Mouse (Mus musculus): ENCODE data around the gene Catsperg1.
"Not testable (repeated sequence)": the region's sequence is repeated elsewhere in the genome, so short reads cannot be mapped to it uniquely, and the experiment has no call there.

Gene Catsperg1

DNA sequence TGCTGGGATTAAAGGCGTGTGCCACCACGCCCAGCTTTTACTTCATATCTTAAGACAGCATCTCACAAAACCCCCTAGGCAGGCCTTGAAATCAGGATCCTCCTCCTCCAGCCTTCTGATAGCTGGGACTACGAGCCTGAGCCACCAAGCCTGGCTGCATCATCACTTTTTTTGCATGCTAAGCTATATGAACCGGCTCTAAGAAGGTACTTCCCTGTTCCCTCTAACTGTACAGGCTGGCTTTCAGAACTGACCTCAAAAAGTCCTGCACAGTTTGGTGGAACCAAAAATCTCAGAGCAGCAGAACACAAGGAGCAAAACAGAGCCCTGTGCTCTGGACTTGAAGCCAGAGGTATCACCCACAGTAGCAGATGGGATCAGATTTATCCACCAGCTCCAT lies 14.4 kb upstream of the Catsperg1 start:
- no peak for DNase-seq

DNA sequence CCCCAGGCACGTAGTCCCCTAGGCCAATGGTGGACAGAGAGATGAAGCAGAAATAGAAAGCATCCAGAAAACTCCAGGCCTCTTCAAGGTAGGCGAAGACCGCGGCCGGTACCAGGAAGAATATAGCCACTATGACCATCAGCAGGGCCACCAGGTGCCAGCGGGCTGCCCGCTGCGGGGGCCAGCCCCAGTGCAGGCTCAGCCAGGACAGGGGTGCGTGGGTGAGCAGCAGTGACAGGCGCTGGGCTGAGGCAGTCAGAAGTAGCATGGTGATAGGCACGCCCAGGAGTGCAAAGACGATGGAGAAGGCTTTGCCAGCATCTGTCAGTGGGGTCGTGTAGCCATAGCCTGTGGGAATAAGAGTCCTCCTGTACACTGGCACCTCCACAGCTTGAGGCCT lies 11.7 kb upstream of the Catsperg1 start:
- DNase-seq, result peak; percentile 36

DNA sequence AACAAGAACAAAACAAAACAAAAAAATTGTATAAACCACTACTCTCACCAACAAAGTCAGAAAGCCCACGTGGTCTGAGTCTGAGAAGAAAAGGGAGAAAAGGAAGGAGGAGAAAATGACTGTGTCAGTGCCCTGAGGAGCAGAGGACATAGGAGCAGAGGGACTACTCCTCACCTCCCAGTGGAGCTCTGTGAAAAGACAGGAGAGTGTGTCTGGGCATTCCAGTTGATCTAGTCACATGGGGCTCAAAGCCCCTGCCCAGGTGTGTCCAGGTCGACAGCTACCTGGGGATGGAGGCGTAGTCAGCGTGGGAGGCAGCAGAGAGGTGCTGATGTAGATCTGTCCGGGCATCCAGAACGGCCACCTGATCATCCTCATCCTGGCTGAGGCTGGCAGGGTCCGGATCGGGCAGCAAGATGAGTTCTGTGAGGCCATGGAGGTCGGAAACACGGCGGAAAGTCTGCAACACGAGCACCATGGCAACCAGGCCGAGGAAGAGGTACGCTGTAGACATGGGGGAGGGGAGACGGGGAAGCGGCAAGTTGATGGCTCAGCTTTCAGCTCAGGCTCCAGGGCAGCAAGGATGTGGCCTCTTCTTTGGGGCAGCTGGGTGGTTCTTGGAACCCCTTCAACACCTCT lies 11.0 kb upstream of the Catsperg1 start:
- DNase-seq, result peak; percentile 41

DNA sequence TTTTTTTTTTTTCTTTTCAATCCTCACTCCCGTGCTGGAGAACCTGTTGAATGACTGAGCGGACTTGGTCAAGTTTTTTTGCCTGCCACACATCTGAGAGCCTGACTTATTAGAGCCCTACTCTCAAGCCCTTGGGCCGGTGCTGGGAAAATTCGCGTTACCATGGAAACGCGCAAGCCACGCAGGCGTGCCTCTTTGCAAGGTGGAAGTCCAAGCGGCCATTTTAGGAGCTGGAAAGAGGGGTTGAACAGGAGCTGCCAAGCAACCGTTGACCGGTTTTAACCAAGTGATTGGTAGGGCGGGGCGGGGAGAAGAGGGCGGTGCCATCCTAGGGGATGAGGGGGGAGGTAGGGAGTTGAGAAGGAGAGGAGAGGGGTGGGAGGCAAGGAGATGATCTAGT lies 1.0 kb upstream of the Catsperg1 start:
- no peak for DNase-seq

DNA sequence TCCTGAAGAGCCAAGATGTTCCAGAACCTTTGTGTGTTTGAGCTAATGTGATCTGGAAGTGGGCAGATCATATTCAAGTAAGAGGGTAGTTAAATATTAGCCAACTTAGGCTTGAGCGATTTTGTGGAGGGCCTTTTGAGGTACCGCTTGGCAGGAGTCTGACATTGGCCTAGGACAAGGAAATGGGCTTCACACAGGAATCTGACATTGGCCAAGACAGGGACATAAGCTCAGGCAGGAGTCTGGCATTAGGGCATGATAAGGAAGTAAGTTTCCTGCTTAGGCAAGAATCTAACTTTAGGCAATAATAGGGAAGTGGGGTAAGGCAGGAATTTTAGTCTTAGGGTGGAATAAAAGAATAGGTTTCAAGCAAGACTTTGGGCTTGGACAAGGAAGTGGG lies 401 bp upstream of the Catsperg1 start:
- DNase-seq, result no peak

DNA sequence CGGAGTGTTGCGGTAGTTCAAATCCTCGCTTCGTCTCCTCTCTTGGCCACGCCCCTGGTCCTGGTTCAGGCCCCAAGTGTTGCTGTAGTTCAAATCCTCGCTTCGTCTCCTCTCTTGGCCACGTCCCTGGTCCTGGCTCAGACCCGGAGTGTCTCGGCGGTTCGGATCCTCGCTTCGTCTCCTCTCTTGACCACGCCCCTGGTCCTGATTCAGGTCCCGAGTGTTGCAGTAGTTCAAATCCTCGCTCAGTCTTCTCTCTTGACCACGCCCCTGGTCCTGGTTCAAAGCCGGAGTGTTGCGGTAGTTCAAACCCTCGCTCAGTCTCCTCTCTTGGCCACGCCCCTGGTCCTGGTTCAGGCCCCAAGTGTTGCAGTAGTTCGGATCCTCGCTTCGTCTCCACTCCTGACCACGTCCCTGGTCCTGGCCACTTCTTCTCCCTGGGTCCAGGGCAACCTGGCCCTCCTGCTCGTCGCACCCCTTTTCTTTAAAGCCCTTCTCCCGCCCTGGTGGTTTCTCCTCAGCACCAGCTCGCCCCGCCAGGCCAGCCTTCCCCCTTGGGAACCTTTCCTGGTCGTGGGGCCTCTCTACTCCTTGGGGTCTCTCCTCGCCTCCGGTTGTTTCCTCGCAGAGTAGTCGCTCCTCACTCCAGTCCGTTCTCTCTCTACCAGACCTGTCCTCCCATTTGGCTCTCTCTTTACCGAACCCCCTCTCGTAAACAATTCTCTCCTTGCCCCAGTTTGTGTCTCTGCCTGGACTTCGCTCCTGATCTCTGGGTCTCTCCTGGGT lies 867 bp downstream of the Catsperg1 start:
- not testable (repeated sequence) for DNase-seq

DNA sequence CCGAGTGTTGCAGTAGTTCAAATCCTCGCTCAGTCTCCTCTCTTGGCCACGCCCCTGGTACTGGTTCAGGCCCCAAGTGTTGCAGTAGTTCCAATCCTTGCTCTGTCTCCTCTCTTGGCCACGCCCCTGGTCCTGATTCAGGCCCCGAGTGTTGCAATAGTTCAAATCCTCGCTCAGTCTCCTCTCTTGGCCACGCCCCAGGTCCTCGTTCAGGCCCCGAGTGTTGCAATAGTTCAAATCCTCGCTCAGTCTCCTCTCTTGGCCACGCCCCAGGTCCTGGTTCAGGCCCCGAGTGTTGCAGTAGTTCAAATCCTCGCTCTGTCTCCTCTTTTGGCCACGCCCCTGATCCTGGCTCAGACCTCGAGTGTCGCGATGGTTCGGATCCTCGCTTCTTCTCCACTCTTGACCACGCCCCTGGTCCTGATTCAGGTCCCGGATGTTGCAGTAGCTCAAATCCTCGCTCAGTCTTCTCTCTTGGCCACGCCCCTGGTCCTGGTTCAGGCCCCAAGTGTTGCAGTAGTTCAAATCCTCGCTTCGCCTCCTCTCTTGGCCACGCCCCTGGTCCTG lies 1.6 kb downstream of the Catsperg1 start:
- DNase-seq, result no peak

DNA sequence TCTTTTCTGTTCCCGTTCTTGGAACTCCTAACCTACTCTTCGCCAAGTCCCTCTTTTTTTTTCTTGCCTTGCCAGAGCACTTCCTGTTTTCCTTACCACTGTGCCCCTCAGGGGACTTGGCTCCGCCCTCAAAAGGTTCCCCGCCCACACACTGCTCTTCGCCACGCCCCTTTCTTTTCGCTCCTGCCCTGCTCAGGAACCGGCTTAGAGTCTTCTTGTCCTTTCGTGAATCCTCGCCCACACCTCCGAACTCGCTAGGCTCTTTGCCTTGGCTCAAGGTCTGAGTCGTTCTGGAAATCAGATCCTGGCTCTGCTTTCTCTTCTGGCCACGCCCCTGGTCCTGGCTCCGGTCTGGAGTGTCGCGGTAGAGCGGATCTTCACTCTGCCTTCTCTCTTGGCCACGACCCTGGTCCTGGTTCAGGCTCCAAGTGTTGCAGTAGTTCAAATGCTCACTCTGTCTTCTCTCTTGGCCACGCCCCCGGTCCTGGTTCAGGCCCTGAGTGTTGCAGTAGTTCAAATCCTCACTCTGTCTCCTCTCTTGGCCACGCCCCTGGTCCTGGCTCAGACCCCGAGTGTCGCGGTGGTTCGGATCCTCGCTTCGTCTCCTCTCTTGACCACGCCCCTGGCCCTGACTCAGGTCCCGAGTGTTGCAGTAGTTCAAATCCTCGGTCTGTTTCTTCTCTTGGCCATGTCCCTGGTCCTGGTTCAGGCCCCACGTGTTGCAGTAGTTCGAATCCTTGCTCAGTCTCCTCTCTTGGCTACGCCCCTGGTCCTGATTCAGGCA lies 2.2 kb downstream of the Catsperg1 start:
- DNase-seq, result no peak

DNA sequence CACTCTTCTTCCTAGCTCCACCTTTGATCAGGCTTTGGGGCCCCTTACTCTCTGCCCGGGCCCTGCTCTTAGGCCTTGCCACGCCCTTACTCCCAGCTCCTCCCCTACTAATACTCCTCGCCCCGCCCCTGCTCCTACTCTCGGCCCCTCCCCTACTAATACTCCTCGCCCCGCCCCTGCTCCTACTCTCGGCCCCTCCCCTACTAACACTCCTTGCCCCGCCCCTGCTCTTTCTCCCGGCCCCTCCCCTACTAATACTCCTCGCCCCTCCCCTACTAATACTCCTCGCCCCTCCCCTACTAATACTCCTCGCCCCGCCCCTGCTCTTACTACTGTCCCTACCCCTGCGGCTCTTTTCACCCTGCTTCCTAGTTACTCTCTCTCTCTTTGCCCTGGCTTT lies 2.8 kb downstream of the Catsperg1 start:
- not testable (repeated sequence) for DNase-seq

DNA sequence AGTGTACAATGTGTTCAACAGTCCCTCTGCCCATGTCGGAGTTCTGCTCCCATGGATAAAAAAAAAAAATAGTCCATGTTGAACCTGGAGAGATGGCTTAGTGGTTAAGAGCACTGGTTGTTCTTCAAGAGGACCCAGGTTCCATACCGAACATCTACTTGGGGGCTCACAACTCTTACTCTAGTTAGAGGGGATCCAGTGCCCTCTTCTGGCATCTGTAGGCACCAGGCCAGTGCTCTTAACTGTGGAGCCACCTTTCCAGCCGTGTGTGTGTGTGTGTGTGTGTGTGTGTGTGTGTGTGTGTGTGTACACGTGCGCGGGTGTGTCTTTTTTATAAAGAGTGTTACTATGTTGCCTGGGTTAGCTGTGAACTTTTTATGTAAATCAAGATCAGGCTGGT lies 11.3 kb downstream of the Catsperg1 start:
- no peak for DNase-seq

DNA sequence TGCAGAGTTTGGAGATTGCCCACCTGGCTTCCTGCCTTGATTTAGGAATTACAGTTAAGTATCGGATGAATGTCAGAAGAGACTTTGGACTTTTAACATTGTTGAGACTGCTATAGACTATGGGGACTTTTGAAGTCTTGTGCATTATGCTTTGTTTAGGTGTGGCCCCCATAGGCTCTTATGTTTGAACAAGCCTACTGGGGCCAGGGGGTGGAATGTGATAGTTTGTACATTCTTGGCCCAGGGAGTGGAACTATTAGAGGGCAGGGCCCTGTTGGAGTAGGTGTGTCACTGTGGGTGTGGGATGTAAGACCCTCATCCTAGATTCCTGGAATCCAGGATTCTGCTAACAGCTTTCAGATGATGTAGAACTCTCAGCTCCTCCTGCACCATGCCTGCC lies 19.6 kb downstream of the Catsperg1 start:
- DNase-seq, result not testable (repeated sequence)

DNA sequence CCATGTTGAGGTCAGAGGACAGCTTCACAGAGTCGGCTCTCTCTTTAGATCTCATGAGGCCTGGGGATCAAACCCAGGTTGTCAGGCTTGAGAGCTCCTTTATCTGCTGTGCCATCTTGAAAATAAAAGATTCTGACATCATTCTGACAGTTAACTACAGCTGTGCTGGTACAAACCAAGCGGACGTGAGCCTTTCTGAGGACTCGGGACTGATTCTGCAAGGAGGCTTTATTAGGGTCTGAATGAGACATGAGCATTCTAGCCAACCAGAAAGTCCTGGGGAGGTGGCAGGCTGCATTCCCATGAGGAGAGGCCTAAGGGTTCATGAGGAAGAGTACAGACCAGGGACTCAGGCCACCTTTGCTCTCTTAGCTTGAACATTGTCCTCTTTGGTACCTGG lies 32.5 kb downstream of the Catsperg1 start:
- DNase-seq, result not testable (repeated sequence)

DNA sequence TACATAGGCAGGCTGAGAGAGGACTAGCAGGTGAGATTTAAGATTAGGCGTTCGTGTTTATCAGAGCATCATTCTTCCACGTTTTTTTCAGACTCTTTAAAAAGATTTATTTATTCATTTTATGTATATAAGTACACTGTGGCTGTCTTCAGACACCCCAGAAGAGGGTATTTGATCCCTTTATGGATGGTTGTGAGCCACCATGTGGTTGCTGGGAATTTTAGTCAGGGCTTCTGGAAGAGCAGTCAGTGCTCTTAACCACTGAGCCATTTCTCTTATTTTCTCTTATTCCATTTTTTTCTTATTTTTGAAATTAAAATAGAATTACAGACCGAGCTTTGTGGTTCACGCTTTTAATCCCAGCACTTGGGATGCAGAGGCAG lies 33.0 kb downstream of the Catsperg1 start:
- DNase-seq, result no peak

DNA sequence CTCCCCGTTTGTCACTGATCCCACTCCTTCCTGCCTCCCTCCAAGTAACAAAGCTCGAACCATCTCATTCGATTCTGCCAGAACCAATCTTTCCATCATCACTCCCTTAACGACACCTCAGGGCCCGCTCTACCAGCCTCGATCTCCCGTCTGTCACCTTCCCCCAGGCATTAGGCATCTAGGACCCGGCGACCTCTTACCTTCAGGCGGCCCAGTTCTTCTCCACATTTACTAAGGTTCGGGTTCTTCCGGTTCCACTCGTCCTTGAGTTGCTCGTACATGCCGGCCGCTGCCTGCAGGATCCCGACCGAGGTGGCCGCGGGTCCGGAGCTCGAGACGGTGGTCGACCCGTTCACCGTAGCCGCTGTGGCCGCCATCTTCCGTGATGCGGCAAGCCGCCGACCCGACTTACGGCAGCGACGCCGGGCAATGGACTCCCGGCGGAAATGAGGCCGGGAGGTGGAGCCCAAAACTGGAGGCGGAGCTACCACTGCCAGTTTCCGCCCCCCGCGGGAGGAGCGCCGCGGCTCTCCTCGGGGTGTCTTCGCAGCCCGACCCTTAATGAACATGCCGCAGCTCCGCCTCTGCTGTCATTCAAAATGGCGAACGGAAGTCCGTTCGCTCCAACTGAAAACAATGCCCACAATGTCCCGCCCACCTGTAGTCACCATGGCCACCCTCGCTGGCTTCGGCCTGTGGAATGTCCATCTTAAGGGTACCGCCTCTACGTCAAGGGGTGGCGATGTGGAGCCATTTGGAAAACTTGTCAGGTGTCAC lies 33.6 kb downstream of the Catsperg1 start, which contains the start of gene Psmd8:
Gene Psmd8 (minus strand): TSS at position 625 of the 777 bp plus-strand sequence.
- peak; percentile 97 for DNase-seq

DNA sequence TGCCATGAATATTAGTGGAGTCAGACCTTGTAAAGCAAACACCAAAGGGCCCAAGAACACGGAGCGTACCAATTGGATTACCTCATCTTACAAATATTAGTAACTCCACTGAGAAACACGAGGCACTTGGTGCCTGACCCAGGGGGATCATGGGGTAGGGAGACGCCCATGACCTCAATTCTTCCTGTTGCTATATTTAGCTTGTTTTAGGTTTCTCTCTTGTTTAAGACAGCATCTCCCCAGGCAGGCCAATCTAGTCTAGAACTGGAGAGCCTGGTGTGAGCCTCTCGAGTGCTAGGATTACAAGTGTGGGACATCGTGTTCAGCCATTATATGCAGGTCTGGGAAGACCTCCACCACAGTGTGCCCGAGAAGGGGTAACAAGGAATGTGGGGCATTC lies 34.5 kb downstream of the Catsperg1 start:
- no peak for DNase-seq

DNA sequence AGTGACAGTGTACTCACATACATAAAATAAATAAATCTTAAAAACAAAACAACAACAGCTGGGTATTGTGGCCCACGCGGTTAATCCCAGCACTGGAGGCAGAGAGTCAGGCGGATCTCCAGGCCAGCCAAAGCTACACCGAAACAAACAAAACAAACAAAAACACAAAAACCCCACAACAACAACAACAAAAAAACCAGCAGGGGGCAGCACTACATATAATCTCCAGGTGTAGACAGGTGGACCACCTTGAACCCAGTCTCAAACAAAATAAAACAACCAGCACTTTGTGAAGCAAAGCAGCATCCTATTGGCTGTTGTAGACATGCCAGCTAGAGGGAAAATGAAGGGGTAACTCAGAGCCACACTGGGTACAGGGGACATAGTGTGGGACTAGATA lies 35.7 kb downstream of the Catsperg1 start:
- DNase-seq, result no peak

DNA sequence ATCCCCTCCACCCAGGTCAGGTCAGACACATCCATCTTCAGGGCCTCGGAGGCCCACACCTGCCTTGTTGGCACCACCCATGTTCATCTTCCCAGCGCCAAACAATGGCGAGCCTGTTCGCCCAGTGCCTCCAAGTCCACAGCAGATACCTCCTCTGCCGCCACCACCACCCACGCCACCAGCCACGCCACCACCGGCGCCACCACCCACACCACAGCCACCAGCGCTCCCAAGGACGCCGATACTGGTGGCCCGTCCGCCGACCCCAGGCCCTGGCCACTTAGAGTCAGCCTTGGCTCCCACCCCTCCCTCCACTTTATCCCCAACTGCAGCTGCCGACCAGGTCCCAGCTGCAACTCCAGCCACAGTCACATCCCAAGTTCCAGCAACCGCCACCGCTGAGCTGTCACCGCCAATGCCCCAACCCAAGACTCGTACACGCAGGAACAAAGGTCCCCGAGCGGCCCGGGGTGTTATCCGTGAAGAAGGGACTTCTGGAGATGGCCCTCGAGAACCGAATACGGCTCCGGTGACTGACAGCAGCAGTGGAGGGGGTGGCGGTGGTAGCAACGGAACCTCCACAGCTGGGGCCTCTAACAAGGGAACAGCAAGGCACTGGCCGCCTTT lies 41.3 kb downstream of the Catsperg1 start:
- DNase-seq, result no peak

DNA sequence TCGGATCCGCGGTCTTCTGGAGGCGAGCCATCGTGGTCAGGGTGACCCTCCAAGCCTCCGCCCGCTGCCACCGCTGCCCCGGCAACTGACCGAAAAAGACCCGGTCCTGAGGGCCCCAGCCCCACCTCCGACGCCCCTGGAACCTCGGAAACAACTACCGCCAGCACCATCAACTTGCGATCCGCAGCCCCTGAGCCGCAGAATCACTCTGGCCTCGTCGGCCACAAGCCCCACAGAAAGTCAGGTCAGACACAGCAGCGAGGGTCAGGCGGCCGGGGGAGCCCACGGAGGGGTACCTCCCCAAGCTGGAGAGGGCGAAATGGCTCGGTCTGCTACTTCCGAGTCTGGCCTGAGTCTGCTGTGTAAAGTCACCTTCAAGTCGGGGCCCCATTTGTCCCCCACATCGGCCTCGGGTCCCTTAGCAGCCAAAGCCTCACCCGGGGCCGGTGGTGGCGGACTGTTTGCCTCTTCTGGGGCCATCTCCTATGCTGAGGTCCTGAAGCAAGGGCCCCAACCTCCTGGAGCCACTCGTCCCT lies 42.2 kb downstream of the Catsperg1 start:
- DNase-seq, result no peak

DNA sequence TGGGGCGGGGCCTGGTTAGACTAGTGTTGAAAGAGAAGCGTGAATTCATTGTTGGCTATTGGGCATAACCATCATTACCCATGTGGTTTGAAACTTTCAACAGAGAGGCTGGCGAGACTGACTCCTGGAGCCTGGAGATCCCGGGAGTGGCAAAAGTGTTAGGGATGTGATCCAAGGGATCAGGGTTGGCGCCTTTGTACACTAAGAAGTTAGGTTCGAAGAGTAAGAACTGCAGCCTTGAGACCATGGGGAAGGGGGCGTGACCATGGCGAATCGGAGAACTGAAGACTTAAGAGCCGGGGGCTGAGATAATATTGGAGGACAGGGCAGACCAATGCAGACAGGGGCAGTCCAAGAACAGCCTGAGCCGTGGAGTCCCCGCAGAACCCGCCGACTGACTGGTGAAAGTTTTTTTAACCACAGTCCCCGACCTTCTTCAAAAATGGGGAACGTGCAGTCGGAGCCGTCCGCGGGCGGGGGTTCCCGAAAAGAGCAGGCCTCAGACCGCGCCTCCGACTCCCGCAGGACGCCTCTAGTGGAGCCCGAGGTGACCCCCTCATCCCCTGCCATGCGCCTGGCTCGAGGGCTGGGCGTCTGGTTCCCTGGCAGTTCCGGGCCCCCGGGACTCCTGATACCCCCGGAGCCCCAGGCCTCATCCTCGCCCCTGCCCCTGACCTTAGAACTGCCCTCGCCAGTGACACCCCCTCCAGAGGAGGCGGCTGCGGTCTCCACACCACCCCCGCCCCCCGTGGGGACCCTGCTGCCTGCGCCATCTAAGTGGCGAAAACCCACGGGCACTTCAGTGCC lies 42.9 kb downstream of the Catsperg1 start:
- no peak for DNase-seq

DNA sequence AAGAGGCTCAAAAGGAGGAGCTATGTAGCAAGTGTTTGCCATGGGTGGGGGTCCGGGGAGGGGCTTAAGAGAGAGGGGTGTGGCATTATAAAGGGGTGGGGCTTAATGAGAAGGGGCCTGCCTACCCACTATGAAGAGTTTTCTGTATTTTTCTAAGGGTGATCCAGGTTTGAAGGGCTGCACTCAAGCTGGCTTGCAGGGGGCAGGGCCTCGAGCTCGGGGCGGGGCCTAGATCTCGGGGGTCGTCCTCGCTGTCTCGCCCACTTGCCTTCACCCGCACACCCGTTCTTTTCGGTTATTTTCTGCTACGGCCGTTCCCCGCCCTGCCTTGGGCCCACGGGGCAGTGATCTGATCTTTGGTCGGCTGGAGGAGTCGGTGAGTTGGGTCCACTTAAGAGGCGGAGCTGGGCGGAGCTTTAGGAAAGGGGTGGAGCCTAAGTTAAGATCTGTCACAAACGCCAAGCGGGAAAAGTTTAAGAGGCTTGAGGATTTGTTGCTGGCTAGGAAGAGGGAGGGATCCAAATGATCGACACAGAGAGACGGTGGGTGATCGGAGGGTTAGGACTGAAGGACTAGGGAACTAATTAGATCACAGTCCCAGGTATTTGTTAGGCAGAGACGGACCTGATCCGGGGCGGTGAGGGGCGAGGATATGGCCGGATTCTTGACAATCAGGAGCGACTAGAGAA lies 43.6 kb downstream of the Catsperg1 start, which contains the start of the genes Ggn and Spred3:
Gene Ggn (plus strand): TSS at position 145 of the 689 bp plus-strand sequence.
Gene Spred3 (minus strand): TSS at position 346 of the 689 bp plus-strand sequence.
- peak; percentile 36 for DNase-seq
